Mouse (Mus musculus) hindbrain, postnatal 0 days (tissue): ENCODE results near the gene Nudt2. TPM values are rescaled to one million over a fixed set of nuclear protein-coding genes. Genes with fewer than 3 reads are reported as not detected.

Source experiments
- ATAC-seq: fragments of 200-750 bp; cut with Nextera tagmentation; 2 replicates; pipeline ENCODE4 v1.8.0; 2017; ENCODE audit warnings: mild to moderate bottlenecking, moderate TSS enrichment, moderate library complexity
- DNase-seq: peaks from one replicate; pipeline ENCODE4 v3.0.0-alpha.2; 2015; ENCODE audit warnings: low spot score
- H3K27ac ChIP-seq: fragments of 300-500 bp; sonication (generic); 2 replicates; pipeline ENCODE4 v1.5.1; 2014; ENCODE audit warnings: mild to moderate bottlenecking
- H3K27me3 ChIP-seq: fragments of 300-500 bp; sonication (generic); 2 replicates; pipeline ENCODE4 v1.6.1; 2014; ENCODE audit warnings: low read length, mixed read lengths; ENCODE audit not compliant: insufficient read depth
- H3K36me3 ChIP-seq: fragments of 300-500 bp; sonication (generic); 2 replicates; pipeline ENCODE4 v1.6.1; 2014; ENCODE audit warnings: low read length, mixed read lengths; ENCODE audit not compliant: insufficient read depth
- H3K4me1 ChIP-seq: fragments of 300-500 bp; sonication (generic); 2 replicates; pipeline ENCODE4 v1.6.1; 2014; ENCODE audit warnings: antibody characterized with exemption, low read length, mixed read lengths; ENCODE audit not compliant: insufficient read depth
- H3K4me2 ChIP-seq: fragments of 300-500 bp; sonication (generic); 2 replicates; pipeline ENCODE4 v1.6.1; 2014; ENCODE audit warnings: low read depth, mild to moderate bottlenecking, low read length, moderate library complexity, mixed read lengths
- H3K4me3 ChIP-seq: fragments of 300-500 bp; sonication (generic); 2 replicates; pipeline ENCODE4 v1.5.1; 2014; ENCODE audit warnings: low read length
- H3K9ac ChIP-seq: fragments of 300-500 bp; sonication (generic); replicated peaks from 2 replicates; pipeline ENCODE4 v1.6.1; 2014; ENCODE audit warnings: mild to moderate bottlenecking, low read length, moderate library complexity, mixed read lengths
- H3K9me3 ChIP-seq: fragments of 300-500 bp; sonication (generic); 2 replicates; pipeline ENCODE4 v1.6.1; 2016; ENCODE audit warnings: low read length, mixed read lengths
- CTCF ChIP-seq: IDR thresholded peaks from 2 replicates; pipeline ENCODE4 v1.5.1; 2016; ENCODE audit warnings: antibody characterized with exemption, control low read depth, low read depth
- WGBS: fragments of 180-500 bp; shearing (Covaris S2); extraction: QIAGEN DNeasy Blood & Tissue Kit; methylation state at CpG from one replicate; pipeline ENCODE4 v1.1.7; 2014; 5-methylcytosine and 5-hydroxymethylcytosine counted together
- polyA plus RNA-seq: library from polyadenylated mRNA; unstranded; fragments of >200 nt; fragmentation: Nextera tagmentation; extraction: Ambion mirVana; gene quantifications from 2 replicates; pipeline ENCODE4 v1.2.1, GENCODE M21; 2015
- total RNA-seq: library from RNA; depleted of rRNA; stranded (reverse); fragments of >200 nt; gene quantifications from 2 replicates; pipeline ENCODE4 v1.2.3, GENCODE M21; 2014

The Nudt2 gene
- total and polyA plus RNA-seq, 2 experiments from 2014 or later: 29.2 to 71.6 TPM

- ATAC-seq (peak; percentile 6; the same call in 1 of the 2 replicates), DNase-seq (peak; percentile 23)
- Histone ChIP-seq H3K9me3 (no peaks in the 10 kb centered on the region), H3K36me3 (no peaks in the 10 kb centered on the region), H3K4me3 (peak overlapping the region; percentile 18), H3K27ac (no peak overlapping the region; the same call in 1 of the 2 replicates), H3K27me3 (peaks cover 8% of the 10 kb centered on the region; the same call in 1 of the 2 replicates), H3K4me2 (peak overlapping the region; percentile 41), H3K9ac (peak overlapping the region; percentile 35; the same call in 1 of the 2 replicates), H3K4me1 (peaks cover 14% of the 10 kb centered on the region)
- 24% methylated on average over 72 of the region's 72 CpGs for WGBS
- TF ChIP-seq CTCF: no peak
Measured at GRCm38 (mm10) chr4:41497995-41498845, 33.3 kb downstream of the Nudt2 start.

- H3K4me1 ChIP-seq: peaks cover 14% of the 10 kb centered on the region
- no peak for TF ChIP-seq CTCF
- H3K9me3 ChIP-seq: no peaks in the 10 kb centered on the region
- no peaks in the 10 kb centered on the region for H3K36me3 ChIP-seq
- H3K9ac ChIP-seq: peak overlapping the region; percentile 10; the same call in 1 of the 2 replicates
- peak; percentile 58 for DNase-seq
- peak overlapping the region; percentile 41 for H3K4me2 ChIP-seq
- peaks cover 8% of the 10 kb centered on the region; the same call in 1 of the 2 replicates for H3K27me3 ChIP-seq
- 16% methylated on average over 43 of the region's 43 CpGs for WGBS
- peak overlapping the region; percentile 60; the same call in 1 of the 2 replicates for H3K27ac ChIP-seq
- ATAC-seq: no peak; the same call in 1 of the 2 replicates
- peak overlapping the region; percentile 18 for H3K4me3 ChIP-seq
Measured at GRCm38 (mm10) chr4:41498921-41499391, 34.0 kb downstream of the Nudt2 start.

GRCm38 (mm10) chr4:41499619-41500018, 34.7 kb downstream of the Nudt2 start:
- ATAC-seq (no peak), DNase-seq (peak; percentile 30)
- no peak overlapping the region for H3K4me3 ChIP-seq
- no peaks in the 10 kb centered on the region for H3K9me3 ChIP-seq
- TF ChIP-seq CTCF: no peak
- H3K27ac ChIP-seq: peak overlapping the region; percentile 60; the same call in 1 of the 2 replicates
- H3K4me1 ChIP-seq: peaks cover 14% of the 10 kb centered on the region
- 56% methylated on average over 8 of the region's 8 CpGs for WGBS
- no peaks in the 10 kb centered on the region for H3K36me3 ChIP-seq
- no peak overlapping the region for H3K9ac ChIP-seq
- peak overlapping the region; percentile 41; the same call in 1 of the 2 replicates for H3K4me2 ChIP-seq
- H3K27me3 ChIP-seq: peaks cover 8% of the 10 kb centered on the region; the same call in 1 of the 2 replicates

- peak overlapping the region; percentile 55; the same call in 1 of the 2 replicates for H3K4me2 ChIP-seq
- no peaks in the 10 kb centered on the region for H3K36me3 ChIP-seq
- no peak overlapping the region for H3K9ac ChIP-seq
- no peaks in the 10 kb centered on the region for H3K9me3 ChIP-seq
- no peak for DNase-seq
- 50% methylated on average over 4 of the region's 4 CpGs for WGBS
- no peak for TF ChIP-seq CTCF
- no peak overlapping the region for H3K4me3 ChIP-seq
- H3K27ac ChIP-seq: no peak overlapping the region
- peaks cover 8% of the 10 kb centered on the region; the same call in 1 of the 2 replicates for H3K27me3 ChIP-seq
- no peak for ATAC-seq
- peaks cover 14% of the 10 kb centered on the region for H3K4me1 ChIP-seq
Measured at GRCm38 (mm10) chr4:41500787-41501186, 35.8 kb downstream of the Nudt2 start.

- no peak for TF ChIP-seq CTCF
- 15% methylated on average over 20 of the region's 20 CpGs for WGBS
- Histone ChIP-seq H3K4me1 (peaks cover 25% of the 10 kb centered on the region), H3K27me3 (peaks cover 3% of the 10 kb centered on the region; the same call in 1 of the 2 replicates), H3K9me3 (no peaks in the 10 kb centered on the region), H3K4me3 (peak overlapping the region; percentile 40), H3K9ac (peak overlapping the region; percentile 50), H3K4me2 (peak overlapping the region; percentile 55), H3K27ac (peak overlapping the region; percentile 59), H3K36me3 (no peaks in the 10 kb centered on the region)
- peak; percentile 18 for ATAC-seq
- peak; percentile 56 for DNase-seq
Measured at GRCm38 (mm10) chr4:41502171-41502940, 37.4 kb downstream of the Nudt2 start.

GRCm38 (mm10) chr4:41502986-41503412, 38.0 kb downstream of the Nudt2 start, which contains the start of gene AI464131:
TSS of gene AI464131 (minus strand) at chr4:41503076.
- 1% methylated on average over 18 of the region's 18 CpGs for whole genome bisulfite sequencing
- Histone ChIP-seq H3K4me3 (peak within 1 kb of the TSS; percentile 40), H3K4me2 (peak within 1 kb of the TSS; percentile 55), H3K27me3 (peaks cover 3% of the 10 kb centered on the region; the same call in 1 of the 2 replicates), H3K4me1 (peaks cover 26% of the 10 kb centered on the region), H3K27ac (peak within 1 kb of the TSS; percentile 59), H3K36me3 (no peaks in the 10 kb centered on the region), H3K9ac (peak within 1 kb of the TSS; percentile 50), H3K9me3 (no peaks in the 10 kb centered on the region)
- DNase-seq (peak; percentile 97), ATAC-seq (peak; percentile 92)
- TF ChIP-seq CTCF: peak; percentile 36; the same call in 1 of the 2 replicates
